Mouse (Mus musculus) spleen, adult 18-20 months (tissue): ENCODE measurements around the gene Lrrk2.

Source experiments
- DNase-seq, 2 experiments: peaks; one replicate each; pipeline ENCODE4 v3.0.0; 2022; ENCODE audit warnings: mixed read lengths in 2 of 2

The Lrrk2 gene

DNA sequence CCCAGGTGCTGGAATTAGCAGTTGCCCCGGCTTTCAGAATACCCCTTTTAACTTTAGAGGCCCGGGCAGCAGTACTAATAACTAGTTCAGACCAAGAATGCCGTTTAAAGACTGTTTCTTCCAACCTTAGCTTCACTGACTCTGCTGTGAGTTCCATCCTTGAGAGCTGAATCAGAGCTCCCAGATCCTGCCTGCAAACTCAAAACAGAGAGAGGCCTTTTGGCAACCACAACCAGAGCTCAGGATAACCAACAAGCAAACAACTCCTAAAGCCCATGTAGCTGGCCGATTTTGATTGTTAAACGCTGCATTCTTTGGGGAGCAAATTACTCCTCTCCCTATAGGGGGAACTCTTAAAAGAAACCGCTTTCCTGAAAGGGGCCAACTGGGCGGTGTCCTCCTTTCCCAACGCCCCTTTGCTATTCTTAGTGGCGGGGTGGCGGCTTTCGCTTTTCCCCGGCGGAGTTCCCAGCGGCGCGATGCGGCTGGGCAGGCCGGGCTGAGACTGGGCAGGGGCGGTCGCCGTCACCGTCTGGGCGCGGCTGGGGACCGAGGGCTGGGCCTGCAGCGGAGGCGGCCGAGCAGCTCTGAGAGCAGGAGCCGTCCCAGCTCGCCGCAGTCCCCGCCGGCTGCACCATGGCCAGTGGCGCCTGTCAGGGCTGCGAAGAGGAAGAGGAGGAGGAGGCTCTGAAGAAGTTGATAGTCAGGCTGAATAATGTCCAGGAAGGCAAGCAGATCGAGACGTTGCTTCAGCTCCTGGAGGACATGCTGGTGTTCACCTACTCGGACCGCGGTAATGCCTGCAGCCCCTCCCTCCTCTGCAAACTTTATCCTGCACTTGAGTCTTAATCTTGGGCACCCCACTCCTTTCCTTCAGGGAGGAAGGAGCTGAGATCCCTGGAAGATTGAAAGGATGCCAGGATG lies at the start of gene Lrrk2:
Gene Lrrk2 (plus strand): TSS at position 531 of the 924 bp plus-strand sequence.
- peak; percentile 72 to 80 for DNase-seq

GRCm38 (mm10) chr15:91624475-91624874 lies 48.5 kb upstream of the Lrrk2 start:
- DNase-seq, result no peak

GRCm38 (mm10) chr15:91629137-91629536 lies 43.8 kb upstream of the Lrrk2 start:
- no peak for DNase-seq

DNA sequence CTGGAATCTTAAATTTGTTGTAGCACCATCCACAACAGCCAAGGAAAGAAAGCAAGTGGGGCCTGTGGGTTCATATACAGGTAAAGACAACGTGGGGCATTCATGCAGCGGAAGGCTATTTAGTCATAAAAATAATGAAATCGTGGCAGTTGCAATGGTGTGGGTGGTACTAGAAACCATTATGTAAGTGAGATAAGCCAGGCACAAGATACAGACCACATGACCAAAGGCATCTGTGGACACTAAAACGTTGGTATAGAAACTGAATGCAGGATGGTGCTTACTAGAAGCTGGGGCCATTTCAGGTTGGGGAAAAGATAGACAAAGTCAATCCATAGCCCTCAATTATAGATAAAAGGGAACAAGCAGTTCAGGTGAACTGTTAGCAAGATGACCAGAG lies 40.5 kb upstream of the Lrrk2 start:
- no peak for DNase-seq

DNA sequence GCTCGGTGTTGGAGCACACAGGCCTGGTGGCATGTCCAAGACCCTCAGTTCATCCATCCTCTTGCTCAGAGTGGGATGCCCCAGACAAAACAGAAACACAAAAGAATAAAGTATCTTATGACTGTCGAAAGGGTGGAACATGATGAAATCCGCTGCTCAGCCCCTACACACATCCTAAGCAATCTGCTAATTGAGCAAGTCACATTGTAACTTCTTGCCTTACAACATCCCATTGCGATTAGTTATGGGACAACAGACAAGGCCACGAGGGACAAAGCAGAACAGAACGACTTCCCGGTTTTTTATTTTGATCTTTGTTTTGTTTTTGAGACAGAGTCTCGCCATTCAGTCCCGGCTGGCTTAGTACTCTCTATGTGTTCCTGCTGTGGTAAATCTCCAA lies 39.9 kb upstream of the Lrrk2 start:
- DNase-seq, result no peak

DNA sequence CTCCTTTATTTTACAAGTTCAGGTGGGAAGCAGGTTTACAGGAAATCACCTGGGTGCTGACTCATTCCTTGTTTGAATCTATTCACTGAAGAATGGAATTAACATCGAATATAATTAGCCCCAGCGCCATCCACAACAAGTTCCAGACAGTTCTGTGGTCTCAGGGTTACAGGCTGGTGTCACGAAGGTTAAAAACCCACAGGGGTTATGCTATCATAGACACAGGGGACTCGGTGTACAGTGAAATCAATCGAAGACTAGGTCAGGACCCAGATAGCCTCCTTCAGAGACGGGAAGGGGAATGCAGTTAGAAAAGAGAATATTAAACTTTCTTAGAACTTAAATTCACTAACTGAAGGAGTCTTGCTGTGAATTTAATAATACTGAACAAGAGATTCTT lies 39.2 kb upstream of the Lrrk2 start:
- DNase-seq, result no peak

- DNase-seq, result peak; percentile 78 to 85
Measured at GRCm38 (mm10) chr15:91634236-91634635, 38.7 kb upstream of the Lrrk2 start.

GRCm38 (mm10) chr15:91641631-91642030 lies 31.3 kb upstream of the Lrrk2 start:
- no peak for DNase-seq

DNA sequence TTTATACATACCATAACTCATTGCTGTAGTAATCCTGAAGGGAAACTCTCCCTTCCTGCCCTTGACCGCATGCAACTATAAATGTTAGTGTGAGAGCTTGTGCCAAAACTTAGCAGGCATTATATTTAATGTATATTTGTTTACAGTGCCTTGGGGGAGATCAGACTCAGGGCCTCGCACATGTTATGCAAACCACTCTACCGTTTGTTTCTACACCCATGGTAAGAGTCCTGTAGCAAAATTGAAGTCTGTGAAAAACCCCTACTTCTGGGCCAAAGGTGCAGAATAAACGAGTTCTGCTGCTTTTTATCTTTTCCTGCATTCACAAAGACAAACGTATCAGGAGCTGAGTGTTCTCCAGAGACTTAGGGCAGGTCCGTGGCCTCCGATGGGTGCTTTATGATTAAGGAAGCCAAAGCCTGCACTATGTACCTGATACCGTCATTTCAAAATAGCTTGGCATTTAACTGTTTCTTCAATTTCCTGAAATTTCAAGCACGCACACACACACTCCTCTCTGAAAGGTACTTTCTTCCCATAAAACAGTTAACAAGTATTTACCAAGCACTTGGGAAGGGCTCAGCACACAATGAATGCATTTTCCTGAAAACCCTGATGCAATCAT lies 30.2 kb upstream of the Lrrk2 start:
- DNase-seq, result no peak

GRCm38 (mm10) chr15:91643632-91644348 lies 29.2 kb upstream of the Lrrk2 start:
- DNase-seq, result peak in 1 of 2 experiments; percentile 38

DNA sequence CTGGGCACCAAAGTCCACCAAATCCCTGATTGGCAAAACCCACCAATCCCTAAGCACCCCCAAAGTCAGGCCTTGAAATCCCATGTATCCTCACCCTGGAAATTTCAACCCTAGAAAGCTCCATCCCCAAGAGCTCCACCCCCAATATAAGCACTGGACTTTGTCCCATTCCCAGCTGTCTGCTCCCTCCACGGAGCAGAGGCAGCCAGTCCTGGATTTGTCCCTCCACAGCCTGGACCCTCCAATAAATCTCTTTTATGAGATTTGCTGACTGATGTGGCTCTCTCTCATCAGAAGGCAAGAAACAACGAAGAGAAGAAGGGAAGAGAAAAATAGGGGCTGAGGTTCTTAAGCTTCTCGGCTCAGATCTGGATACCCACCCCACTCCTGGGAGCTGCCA lies 22.7 kb upstream of the Lrrk2 start:
- no peak for DNase-seq

DNA sequence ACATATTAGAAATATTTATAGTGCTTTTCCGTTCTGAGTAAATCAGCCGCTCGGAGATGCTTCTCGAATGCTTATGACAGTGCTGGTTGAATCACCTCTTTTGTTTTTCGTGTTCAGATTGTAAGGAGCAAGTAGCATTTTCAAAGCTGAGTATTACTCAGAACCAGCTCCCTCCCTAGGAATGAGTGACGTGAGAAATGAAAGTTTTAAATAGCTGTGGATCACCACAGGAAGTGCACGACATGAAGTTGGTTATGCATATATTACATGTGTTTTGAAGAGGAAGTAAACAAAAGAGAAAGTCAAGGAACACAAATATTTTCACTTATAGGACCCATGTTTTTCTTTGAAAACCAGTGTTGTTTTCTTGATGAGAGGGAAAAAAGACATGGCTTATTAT lies 21.5 kb upstream of the Lrrk2 start:
- no peak for DNase-seq

DNA sequence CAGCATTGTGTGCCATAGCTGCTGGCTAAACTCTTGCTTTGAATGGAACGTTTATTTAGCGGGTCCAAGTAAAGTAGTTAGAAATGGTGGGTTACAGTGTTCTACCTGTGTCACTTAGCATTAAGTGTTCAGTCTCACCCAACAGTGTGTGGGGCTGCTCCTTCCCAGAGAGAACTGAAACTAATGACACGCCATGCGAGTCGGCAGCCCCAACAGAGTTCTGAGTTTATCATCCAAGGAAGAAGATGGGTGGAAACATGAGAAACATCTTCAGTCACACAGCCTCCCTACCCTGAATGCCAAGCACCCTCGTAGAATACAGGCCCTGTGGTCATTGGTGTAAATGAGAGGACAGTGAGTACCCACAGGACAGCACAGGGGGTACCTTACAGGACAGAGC lies 14.7 kb upstream of the Lrrk2 start:
- DNase-seq, result peak; percentile 39 to 51

- no peak for DNase-seq
Measured at GRCm38 (mm10) chr15:91660277-91661078, 12.5 kb upstream of the Lrrk2 start.

DNA sequence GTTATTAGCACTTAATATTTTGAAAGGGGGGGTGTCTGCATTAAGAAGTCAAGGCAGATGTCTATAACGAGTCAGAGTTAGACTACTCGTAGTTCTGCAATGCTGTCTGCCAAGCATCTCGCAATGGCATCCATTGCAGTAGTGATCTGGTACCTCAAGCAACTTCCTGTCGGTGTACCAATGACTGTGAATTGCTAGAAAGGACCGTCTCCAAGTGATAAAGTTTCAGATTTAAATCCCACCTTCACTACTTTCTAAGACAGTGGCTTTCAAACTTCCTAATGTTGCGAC lies 12.0 kb upstream of the Lrrk2 start:
- DNase-seq, result no peak

- DNase-seq, result no peak
Measured at GRCm38 (mm10) chr15:91664586-91665132, 8.3 kb upstream of the Lrrk2 start.

DNA sequence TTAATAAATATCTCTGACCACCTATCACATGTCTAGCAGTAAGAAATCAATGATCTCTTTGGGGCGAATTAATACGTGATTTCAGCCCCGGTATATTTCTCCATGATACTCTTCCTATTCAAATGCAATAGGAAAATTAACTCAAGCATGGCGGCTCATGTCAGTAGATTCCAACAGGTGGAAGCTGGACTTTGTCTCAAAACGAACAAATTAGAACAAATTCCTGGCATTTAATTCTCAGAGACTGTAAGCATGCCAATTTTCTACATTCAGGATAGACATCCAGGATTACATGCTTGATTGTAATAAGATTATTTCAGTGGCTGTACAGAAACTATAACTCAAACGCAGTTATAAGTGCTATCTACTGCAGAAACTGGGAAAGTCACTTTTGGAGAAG lies 7.4 kb upstream of the Lrrk2 start:
- DNase-seq, result no peak

- DNase-seq, result no peak
Measured at GRCm38 (mm10) chr15:91671216-91671615, 1.8 kb upstream of the Lrrk2 start.

GRCm38 (mm10) chr15:91671987-91672386 lies 988 bp upstream of the Lrrk2 start:
- no peak for DNase-seq

- DNase-seq, result no peak
Measured at GRCm38 (mm10) chr15:91673569-91673905, 562 bp downstream of the Lrrk2 start.

DNA sequence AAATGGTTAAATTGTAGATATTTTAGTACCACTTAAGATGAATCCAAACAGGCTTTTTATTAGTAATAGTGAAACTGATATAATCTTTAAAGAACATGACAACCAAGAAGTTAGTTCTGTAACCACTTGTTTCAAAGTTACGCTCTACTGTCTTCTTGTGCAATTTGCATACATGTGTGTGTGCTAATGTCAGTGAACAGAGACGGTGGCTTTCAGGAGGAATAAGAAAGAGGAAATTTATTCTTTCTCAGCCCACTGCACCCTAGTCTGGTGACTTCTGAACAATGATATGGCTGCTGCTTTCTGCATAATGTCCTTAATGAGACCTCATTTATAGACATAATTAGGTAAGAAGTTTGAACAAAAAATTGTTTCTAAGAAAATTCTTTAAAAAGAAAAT lies 7.1 kb downstream of the Lrrk2 start:
- no peak for DNase-seq

GRCm38 (mm10) chr15:91685880-91686563 lies 13.0 kb downstream of the Lrrk2 start:
- no peak for DNase-seq
